Mouse (Mus musculus) layer of hippocampus, postnatal 25 days (tissue): ENCODE results near the gene Dolk. TPM values are rescaled to one million over a fixed set of nuclear protein-coding genes. Genes with fewer than 3 reads are reported as not detected.
A peak's percentile ranks its signal among the peaks of the same experiment; 100 is the strongest.

Experiments used
- DNase-seq, 2 experiments: peaks; one replicate each; pipeline ENCODE4 v3.0.0; 2022; ENCODE audit warnings: mixed read lengths in 2 of 2, low spot score in 1 of 2; ENCODE audit errors: extremely low spot score in 1 of 2
- total RNA-seq, 2 experiments: library from RNA; stranded (reverse); gene quantifications; 2 replicates each; pipeline ENCODE4 v1.2.3; 2021

Gene Dolk
- 10 to 100 TPM; 24.3 to 25.7 TPM for total RNA-seq

- DNase-seq, result peak; percentile 96
Observed at GRCm38 (mm10) chr2:30286192-30287026, at the start of gene Dolk, which contains the start of gene Nup188. Gene Dolk (minus strand): TSS chr2:30286334. Gene Nup188 (plus strand): TSS chr2:30286397.

GRCm38 (mm10) chr2:30335324-30335723 lies 49.2 kb upstream of the Dolk start:
- DNase-seq, result no peak

- no peak for DNase-seq
Observed at GRCm38 (mm10) chr2:30328791-30329190, 42.7 kb upstream of the Dolk start.

GRCm38 (mm10) chr2:30327276-30327675 lies 41.1 kb upstream of the Dolk start:
- no peak for DNase-seq

GRCm38 (mm10) chr2:30325296-30325695 lies 39.2 kb upstream of the Dolk start:
- no peak for DNase-seq

- DNase-seq, result no peak
Observed at GRCm38 (mm10) chr2:30323111-30323510, 37.0 kb upstream of the Dolk start.

GRCm38 (mm10) chr2:30319260-30319659 lies 33.1 kb upstream of the Dolk start:
- DNase-seq, result no peak

- DNase-seq, result no peak
Observed at GRCm38 (mm10) chr2:30316955-30317354, 30.8 kb upstream of the Dolk start.

- DNase-seq, result no peak
Observed at GRCm38 (mm10) chr2:30316136-30316535, 30.0 kb upstream of the Dolk start.

GRCm38 (mm10) chr2:30311481-30311880 lies 25.3 kb upstream of the Dolk start:
- DNase-seq, result no peak

GRCm38 (mm10) chr2:30309351-30309750 lies 23.2 kb upstream of the Dolk start:
- DNase-seq, result no peak

- no peak for DNase-seq
Observed at GRCm38 (mm10) chr2:30306087-30306486, 20.0 kb upstream of the Dolk start.

GRCm38 (mm10) chr2:30299966-30300365 lies 13.8 kb upstream of the Dolk start:
- no peak for DNase-seq

- DNase-seq, result no peak
Observed at GRCm38 (mm10) chr2:30299525-30299924, 13.4 kb upstream of the Dolk start.

GRCm38 (mm10) chr2:30287027-30287373 lies 866 bp upstream of the Dolk start:
- DNase-seq, result no peak

- DNase-seq, result no peak
Observed at GRCm38 (mm10) chr2:30285416-30286181, 535 bp downstream of the Dolk start.

GRCm38 (mm10) chr2:30285004-30285403 lies 1.1 kb downstream of the Dolk start:
- DNase-seq, result no peak

- DNase-seq, result no peak
Observed at GRCm38 (mm10) chr2:30283193-30283592, 2.9 kb downstream of the Dolk start.

GRCm38 (mm10) chr2:30281651-30282050 lies 4.5 kb downstream of the Dolk start:
- no peak for DNase-seq

GRCm38 (mm10) chr2:30280743-30281142 lies 5.4 kb downstream of the Dolk start, which contains the start of gene Gm28038:
Gene Gm28038 (plus strand): TSS chr2:30281043.
- no peak for DNase-seq

GRCm38 (mm10) chr2:30270134-30270533 lies 16.0 kb downstream of the Dolk start:
- peak in 1 of 2 experiments; percentile 42 for DNase-seq
